Mouse (Mus musculus): ENCODE measurements around the gene Slc35f4. TPM values are rescaled to one million over a fixed set of nuclear protein-coding genes. Genes with fewer than 3 reads are reported as not detected.

Gene Slc35f4
- polyA plus RNA-seq, 1 experiment from 2014 or later = 0.36 TPM

- Histone ChIP-seq H3K9me3 (replicated peaks) (no peaks in the 10 kb centered on the region), H3K4me1 (no peaks in the 10 kb centered on the region), H3K27me3 (ENCODE audit: low read depth, poor library complexity, severe bottlenecking) (no peaks in the 10 kb centered on the region), H3K36me3 (no peaks in the 10 kb centered on the region), H3K27ac (replicated peaks) (no peak overlapping the region), H3K4me3 (no peak overlapping the region)
- no peak for DNase-seq (ENCODE audit: low spot score)
- WGBS = 88% methylated on average over 4 of the region's 4 CpGs
Observed at GRCm38 (mm10) chr14:49337011-49337410, 188.8 kb downstream of the Slc35f4 start.

- Histone ChIP-seq H3K4me1 (no peaks in the 10 kb centered on the region), H3K4me3 (no peak overlapping the region), H3K27ac (replicated peaks) (no peak overlapping the region), H3K27me3 (ENCODE audit: low read depth, poor library complexity, severe bottlenecking) (no peaks in the 10 kb centered on the region), H3K36me3 (no peaks in the 10 kb centered on the region), H3K9me3 (replicated peaks) (no peaks in the 10 kb centered on the region)
- WGBS = 90% methylated on average over 2 of the region's 2 CpGs
- DNase-seq (ENCODE audit: low spot score) = no peak
Observed at GRCm38 (mm10) chr14:49333841-49334240, 192.0 kb downstream of the Slc35f4 start.

DNA sequence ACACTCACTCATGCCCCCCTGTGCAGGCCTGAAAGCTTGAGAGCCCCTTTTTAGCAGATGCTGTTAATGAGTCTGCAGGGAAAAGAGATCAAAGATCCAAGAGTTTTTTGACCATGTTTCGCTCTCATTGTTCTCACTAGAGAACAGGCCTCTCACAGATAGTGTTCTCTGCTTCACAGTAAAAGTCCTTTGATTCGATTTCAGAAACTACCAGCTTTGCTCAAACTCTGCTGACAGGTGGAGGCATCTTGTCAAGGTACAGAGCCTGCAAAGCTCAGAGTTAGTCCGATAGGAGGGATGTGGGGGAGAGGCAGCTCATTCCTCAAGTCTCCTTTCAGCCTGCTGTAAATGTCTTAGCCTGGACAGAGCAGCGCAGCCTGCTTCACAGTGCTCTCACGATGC is 209.4 kb downstream of the Slc35f4 start:
- peak overlapping the region; percentile 49; the same call in 1 of the 2 replicates for H3K27ac ChIP-seq (replicated peaks)
- peaks cover 42% of the 10 kb centered on the region for H3K4me1 ChIP-seq
- peaks cover 14% of the 10 kb centered on the region for H3K27me3 ChIP-seq (ENCODE audit: low read depth, poor library complexity, severe bottlenecking)
- H3K9me3 ChIP-seq (replicated peaks) = no peaks in the 10 kb centered on the region
- WGBS = 26% methylated on average over 5 of the region's 5 CpGs
- no peak overlapping the region for H3K4me3 ChIP-seq
- H3K36me3 ChIP-seq = no peaks in the 10 kb centered on the region
- no peak for DNase-seq (ENCODE audit: low spot score)

GRCm38 (mm10) chr14:49313981-49314380 is 211.9 kb downstream of the Slc35f4 start:
- DNase-seq (ENCODE audit: low spot score) = no peak
- Histone ChIP-seq H3K27ac (replicated peaks) (peak overlapping the region; percentile 46; the same call in 1 of the 2 replicates), H3K36me3 (no peaks in the 10 kb centered on the region), H3K9me3 (replicated peaks) (no peaks in the 10 kb centered on the region), H3K4me1 (peaks cover 67% of the 10 kb centered on the region), H3K27me3 (ENCODE audit: low read depth, poor library complexity, severe bottlenecking) (peaks cover 14% of the 10 kb centered on the region), H3K4me3 (no peak overlapping the region)
- WGBS = 45% methylated on average over 7 of the region's 7 CpGs

DNA sequence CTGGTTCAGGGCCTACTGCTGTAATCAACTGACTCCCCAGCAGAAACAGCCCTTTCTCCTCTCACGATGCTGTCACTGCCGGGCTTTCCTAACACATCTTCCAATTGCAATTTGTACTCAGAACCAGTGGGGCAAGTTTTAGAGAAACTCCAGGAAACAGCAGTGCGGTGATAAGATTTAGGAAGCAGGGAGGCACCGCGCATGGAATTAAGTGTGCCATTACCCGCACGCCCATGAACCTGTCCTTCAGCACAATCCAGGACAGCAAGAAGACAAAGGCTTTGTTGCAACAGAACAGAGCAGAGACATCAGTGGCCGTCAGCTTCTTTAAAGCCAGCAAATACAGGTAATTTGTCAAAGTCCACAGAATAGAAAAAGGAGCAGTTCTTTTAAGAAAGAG is 212.5 kb downstream of the Slc35f4 start:
- no peaks in the 10 kb centered on the region for H3K36me3 ChIP-seq
- 79% methylated on average over 8 of the region's 8 CpGs for WGBS
- peaks cover 67% of the 10 kb centered on the region for H3K4me1 ChIP-seq
- no peaks in the 10 kb centered on the region for H3K9me3 ChIP-seq (replicated peaks)
- peak overlapping the region; percentile 46 for H3K27ac ChIP-seq (replicated peaks)
- peaks cover 14% of the 10 kb centered on the region for H3K27me3 ChIP-seq (ENCODE audit: low read depth, poor library complexity, severe bottlenecking)
- H3K4me3 ChIP-seq = no peak overlapping the region
- DNase-seq (ENCODE audit: low spot score) = no peak

DNA sequence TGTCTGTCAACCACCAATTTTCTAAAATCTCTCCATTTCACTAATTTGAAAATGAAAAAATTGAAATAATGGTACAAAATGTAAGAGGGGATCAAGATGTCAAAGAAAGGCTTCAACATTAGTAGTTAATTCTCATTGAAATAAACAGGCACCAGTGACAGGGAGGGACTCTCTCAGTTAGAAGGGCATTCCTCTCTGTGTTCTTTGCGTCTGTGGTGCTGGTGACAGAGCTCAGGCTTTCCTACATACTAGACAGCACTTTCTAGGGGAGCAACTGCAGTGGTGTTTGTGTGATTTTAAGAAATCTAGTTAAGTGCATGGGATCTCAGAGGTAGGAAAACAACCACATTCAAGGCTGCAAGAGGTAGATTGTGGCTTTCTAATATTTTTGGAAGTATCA is 214.3 kb downstream of the Slc35f4 start:
- Histone ChIP-seq H3K36me3 (no peaks in the 10 kb centered on the region), H3K9me3 (replicated peaks) (no peaks in the 10 kb centered on the region), H3K27ac (replicated peaks) (no peak overlapping the region), H3K27me3 (ENCODE audit: low read depth, poor library complexity, severe bottlenecking) (peaks cover 16% of the 10 kb centered on the region), H3K4me1 (peaks cover 64% of the 10 kb centered on the region), H3K4me3 (no peak overlapping the region)
- 34% methylated on average over 1 of the region's 1 CpGs for WGBS
- no peak for DNase-seq (ENCODE audit: low spot score)

DNA sequence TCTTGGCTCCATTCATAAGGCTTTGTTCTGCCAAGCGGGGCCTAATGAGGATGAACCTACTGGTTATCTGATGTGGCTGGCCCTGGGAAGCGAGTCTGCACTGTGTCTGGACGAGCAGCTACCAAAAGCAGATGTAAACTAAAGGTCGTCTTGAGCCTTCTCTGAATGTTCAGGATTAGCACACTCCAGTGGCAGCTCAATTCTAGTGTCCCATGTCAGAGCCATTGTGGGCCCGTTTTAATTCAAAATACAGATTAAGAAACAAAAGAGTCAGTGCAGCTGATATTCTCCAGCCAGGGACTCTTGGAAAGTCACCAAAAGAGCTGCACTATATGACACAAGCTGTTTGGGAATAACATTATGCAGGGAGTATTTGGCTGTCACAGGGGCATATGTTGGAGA is 214.8 kb downstream of the Slc35f4 start:
- Histone ChIP-seq H3K4me3 (no peak overlapping the region), H3K36me3 (no peaks in the 10 kb centered on the region), H3K27ac (replicated peaks) (peak overlapping the region; percentile 72), H3K27me3 (ENCODE audit: low read depth, poor library complexity, severe bottlenecking) (peaks cover 17% of the 10 kb centered on the region), H3K9me3 (replicated peaks) (no peaks in the 10 kb centered on the region), H3K4me1 (peaks cover 59% of the 10 kb centered on the region)
- DNase-seq (ENCODE audit: low spot score) = peak; percentile 42
- 26% methylated on average over 5 of the region's 5 CpGs for WGBS

- Histone ChIP-seq H3K4me1 (peaks cover 45% of the 10 kb centered on the region), H3K27ac (replicated peaks) (no peak overlapping the region), H3K36me3 (no peaks in the 10 kb centered on the region), H3K27me3 (ENCODE audit: low read depth, poor library complexity, severe bottlenecking) (peaks cover 7% of the 10 kb centered on the region; the same call in 1 of the 2 replicates), H3K9me3 (replicated peaks) (no peaks in the 10 kb centered on the region), H3K4me3 (no peak overlapping the region)
- WGBS = 65% methylated on average over 2 of the region's 2 CpGs
- DNase-seq (ENCODE audit: low spot score) = no peak
Observed at GRCm38 (mm10) chr14:49309670-49310069, 216.2 kb downstream of the Slc35f4 start.

DNA sequence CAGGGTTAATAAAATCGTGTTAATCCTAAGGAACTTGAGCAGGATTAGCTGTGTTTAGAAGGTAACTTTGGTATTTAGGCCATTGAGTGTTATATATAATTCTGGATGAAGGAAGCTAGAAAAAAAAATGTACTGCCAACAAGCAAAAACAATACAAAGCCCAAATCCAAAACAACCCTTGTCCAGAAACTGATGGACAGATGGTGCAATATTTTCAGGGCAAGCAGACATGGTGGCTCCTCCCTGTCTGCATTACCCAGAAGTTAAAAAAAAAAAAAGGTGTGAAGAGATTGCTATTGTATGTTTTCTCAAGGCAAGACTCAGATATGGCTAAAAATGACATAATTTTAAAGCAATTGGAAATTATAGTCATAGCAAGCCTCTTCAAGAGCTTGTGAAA is 217.3 kb downstream of the Slc35f4 start:
- peaks cover 7% of the 10 kb centered on the region; the same call in 1 of the 2 replicates for H3K27me3 ChIP-seq (ENCODE audit: low read depth, poor library complexity, severe bottlenecking)
- no peak overlapping the region for H3K4me3 ChIP-seq
- WGBS = 71% methylated on average over 1 of the region's 1 CpGs
- DNase-seq (ENCODE audit: low spot score) = no peak
- H3K27ac ChIP-seq (replicated peaks) = no peak overlapping the region
- H3K36me3 ChIP-seq = no peaks in the 10 kb centered on the region
- no peaks in the 10 kb centered on the region for H3K9me3 ChIP-seq (replicated peaks)
- peaks cover 34% of the 10 kb centered on the region for H3K4me1 ChIP-seq

GRCm38 (mm10) chr14:49307842-49308241 is 218.0 kb downstream of the Slc35f4 start:
- no peak for DNase-seq (ENCODE audit: low spot score)
- Histone ChIP-seq H3K4me1 (peaks cover 35% of the 10 kb centered on the region), H3K27me3 (ENCODE audit: low read depth, poor library complexity, severe bottlenecking) (0 out of 2 replicates have a peak, but pooled peaks cover 9% of the 10 kb centered on the region), H3K27ac (replicated peaks) (no peak overlapping the region), H3K4me3 (no peak overlapping the region), H3K36me3 (no peaks in the 10 kb centered on the region), H3K9me3 (replicated peaks) (no peaks in the 10 kb centered on the region)
- WGBS = 95% methylated on average over 3 of the region's 3 CpGs

DNA sequence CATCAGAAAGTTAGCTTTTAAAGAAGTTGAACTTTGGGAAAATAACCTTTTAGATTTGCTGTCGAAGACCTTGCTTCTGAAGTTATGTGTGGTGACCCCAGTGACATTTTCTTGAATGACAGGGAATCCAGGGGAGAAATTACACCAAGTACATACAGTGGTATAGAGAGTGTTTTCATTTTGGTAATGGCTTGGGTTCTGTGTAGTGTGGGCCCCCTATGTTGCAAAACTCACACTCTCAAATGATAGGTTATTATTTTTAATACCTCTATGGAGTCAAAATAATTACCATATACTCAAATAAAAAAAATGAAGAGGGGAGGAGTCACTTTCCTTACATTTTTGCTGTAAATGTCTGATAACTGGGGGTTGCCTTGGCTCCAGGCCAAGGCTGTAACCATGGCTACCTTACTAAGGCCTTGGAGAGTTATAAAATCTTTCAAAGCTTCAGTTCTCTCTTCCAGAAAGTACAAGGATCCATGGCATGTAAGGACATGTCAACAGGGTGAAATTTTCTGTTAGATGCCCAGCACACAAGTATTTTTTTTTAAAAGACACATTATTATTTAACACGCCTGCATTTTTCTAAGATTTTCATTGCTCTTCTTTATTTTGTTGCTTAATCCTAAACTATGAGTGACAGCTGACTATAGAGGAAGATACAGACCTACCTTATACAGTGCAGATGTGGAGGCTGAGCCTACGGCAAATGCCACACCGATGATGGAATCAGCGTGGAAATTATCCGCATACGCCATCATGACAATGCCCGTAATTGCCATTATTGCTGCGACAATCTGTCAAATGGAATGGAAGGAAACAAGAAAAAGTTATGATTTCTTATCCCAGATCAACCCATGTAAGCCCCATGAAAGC is 220.1 kb downstream of the Slc35f4 start:
- no peak for DNase-seq (ENCODE audit: low spot score)
- H3K36me3 ChIP-seq = no peaks in the 10 kb centered on the region
- 94% methylated on average over 9 of the region's 9 CpGs for WGBS
- H3K27me3 ChIP-seq (ENCODE audit: low read depth, poor library complexity, severe bottlenecking) = 0 out of 2 replicates have a peak, but pooled peaks cover 9% of the 10 kb centered on the region
- H3K27ac ChIP-seq (replicated peaks) = no peak overlapping the region
- no peak overlapping the region for H3K4me3 ChIP-seq
- no peaks in the 10 kb centered on the region for H3K9me3 ChIP-seq (replicated peaks)
- peaks cover 42% of the 10 kb centered on the region for H3K4me1 ChIP-seq

DNA sequence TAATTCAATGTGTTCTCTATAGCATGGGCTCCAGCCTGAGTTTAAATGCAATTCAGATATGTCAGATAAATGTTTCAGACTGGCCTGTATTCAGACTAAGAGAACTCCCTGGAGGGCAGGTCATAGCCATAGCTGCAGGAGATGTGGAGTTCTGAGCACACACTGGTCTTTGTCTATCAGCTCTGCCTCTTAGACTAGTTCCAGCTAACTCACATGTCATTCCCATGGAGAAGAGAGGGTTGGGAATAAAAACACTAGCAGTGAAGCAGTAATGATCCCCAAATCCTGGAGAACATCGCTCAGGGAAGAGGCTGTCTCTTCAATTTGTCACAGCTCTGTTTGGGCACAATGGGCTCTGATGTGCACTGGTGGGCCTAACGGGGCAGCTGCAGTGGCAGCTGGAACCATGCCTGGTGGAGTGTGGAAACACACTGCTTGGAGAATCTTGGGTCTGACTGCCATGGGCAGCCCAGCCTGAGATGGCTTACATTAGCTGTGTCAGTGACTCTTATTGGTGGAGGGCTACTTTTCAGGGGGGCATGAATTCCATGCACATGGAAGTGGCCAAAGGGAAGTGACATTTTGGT is 223.5 kb downstream of the Slc35f4 start:
- no peak overlapping the region for H3K4me3 ChIP-seq
- peak; percentile 52 for DNase-seq (ENCODE audit: low spot score)
- H3K36me3 ChIP-seq = no peaks in the 10 kb centered on the region
- 0 out of 2 replicates have a peak, but pooled peaks cover 9% of the 10 kb centered on the region for H3K27me3 ChIP-seq (ENCODE audit: low read depth, poor library complexity, severe bottlenecking)
- peaks cover 37% of the 10 kb centered on the region for H3K4me1 ChIP-seq
- no peaks in the 10 kb centered on the region for H3K9me3 ChIP-seq (replicated peaks)
- peak overlapping the region; percentile 53; the same call in 1 of the 2 replicates for H3K27ac ChIP-seq (replicated peaks)
- WGBS = 40% methylated on average over 2 of the region's 2 CpGs
